Mouse (Mus musculus) frontal cortex, adult 2 months (tissue): Measurements from ENCODE around the gene 4930432M17Rik. TPM values are rescaled to one million over a fixed set of nuclear protein-coding genes. Genes with fewer than 3 reads are reported as not detected.
A peak's percentile ranks its signal among the peaks of the same experiment; 100 is the strongest.

Experiments
- DNase-seq, 2 experiments: peaks; one replicate each; pipeline ENCODE4 v3.0.0; 2022; ENCODE audit warnings: low spot score in 1 of 2; ENCODE audit errors: extremely low spot score in 1 of 2
- polyA plus RNA-seq: library from polyadenylated mRNA; depleted of rRNA; stranded (reverse); fragments of >200 nt; gene quantifications from 2 replicates; pipeline ENCODE4 v1.2.3, GENCODE M21; 2012

Gene 4930432M17Rik
- polyA plus RNA-seq, 1 experiment = not detected

GRCm38 (mm10) chr3:121663470-121663847, 7.1 kb upstream of the 4930432M17Rik start:
- DNase-seq = no peak

- no peak for DNase-seq
These were observed 1.7 kb downstream of the 4930432M17Rik start for GRCm38 (mm10) chr3:121672135-121672790.

- no peak for DNase-seq
These were observed 8.4 kb downstream of the 4930432M17Rik start for GRCm38 (mm10) chr3:121678935-121679334.

DNA sequence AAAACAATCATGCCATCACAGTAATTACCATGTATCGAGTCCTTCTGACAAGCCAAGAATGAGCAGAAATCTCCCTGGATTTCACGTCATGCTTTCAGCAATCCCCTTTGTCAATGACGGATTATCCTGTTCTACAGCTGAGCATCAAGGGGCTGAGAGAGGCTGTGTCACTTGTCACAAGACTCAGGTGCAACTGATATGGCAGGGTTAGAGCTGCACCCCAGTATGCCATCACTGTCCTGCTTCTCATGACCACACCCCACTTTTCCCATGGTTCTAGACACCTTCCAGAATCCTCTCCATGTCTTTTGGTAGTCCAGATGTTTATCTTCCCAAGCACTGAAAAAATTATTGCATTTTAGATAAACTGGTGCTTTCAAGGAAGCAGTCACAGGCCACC, 8.9 kb downstream of the 4930432M17Rik start:
- no peak for DNase-seq

- no peak for DNase-seq
These were observed 9.6 kb downstream of the 4930432M17Rik start for GRCm38 (mm10) chr3:121680187-121680586.

DNA sequence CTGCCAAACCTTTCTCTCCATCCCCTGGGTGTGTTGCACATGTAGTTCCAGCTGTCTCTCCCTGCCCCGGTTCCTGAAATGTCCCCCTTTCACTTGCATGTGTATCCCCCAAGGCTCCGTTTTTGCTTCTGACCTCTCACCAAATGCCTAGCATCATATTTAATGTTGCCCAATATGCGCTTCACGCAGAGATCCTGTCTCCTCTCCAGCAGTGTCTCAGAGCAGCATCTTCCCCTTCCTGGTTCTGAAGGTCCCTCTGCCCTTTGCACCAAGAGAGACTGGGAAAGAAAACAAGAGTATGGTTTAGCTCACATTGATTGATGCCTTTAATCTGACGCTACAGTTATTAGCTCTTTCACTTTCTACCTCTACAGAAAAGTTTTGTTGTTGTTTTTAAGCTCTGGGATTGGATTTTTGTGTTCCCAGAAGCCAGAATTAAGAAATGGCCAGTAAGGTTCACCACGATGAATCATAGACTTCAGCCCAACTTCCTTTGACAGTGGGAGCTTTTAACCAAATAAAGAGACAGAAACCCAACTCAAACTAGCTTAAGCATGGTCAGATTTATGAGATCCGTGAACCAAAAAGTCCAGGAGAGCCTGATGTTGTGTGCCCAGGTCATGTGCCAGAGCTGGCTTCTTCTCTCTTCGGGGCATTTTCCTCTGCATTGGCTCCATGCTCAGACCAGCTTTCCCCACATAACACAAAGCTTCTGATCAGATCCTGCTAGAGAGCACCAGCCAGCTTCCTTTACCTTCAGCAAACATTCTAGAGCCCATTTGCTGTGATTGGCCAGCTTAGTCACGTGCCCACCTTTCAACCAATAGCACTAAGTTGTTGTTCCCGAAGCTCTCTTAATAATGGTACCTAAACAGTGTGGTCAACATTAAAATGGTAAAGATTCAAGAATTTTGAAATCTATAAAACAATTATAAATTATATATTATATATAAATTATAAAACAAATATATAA, 12.2 kb downstream of the 4930432M17Rik start:
- DNase-seq = no peak

GRCm38 (mm10) chr3:121684552-121684951, 14.0 kb downstream of the 4930432M17Rik start:
- no peak for DNase-seq

GRCm38 (mm10) chr3:121684963-121685362, 14.4 kb downstream of the 4930432M17Rik start:
- DNase-seq = no peak

- DNase-seq = no peak
These were observed 15.4 kb downstream of the 4930432M17Rik start for GRCm38 (mm10) chr3:121685985-121686384.

DNA sequence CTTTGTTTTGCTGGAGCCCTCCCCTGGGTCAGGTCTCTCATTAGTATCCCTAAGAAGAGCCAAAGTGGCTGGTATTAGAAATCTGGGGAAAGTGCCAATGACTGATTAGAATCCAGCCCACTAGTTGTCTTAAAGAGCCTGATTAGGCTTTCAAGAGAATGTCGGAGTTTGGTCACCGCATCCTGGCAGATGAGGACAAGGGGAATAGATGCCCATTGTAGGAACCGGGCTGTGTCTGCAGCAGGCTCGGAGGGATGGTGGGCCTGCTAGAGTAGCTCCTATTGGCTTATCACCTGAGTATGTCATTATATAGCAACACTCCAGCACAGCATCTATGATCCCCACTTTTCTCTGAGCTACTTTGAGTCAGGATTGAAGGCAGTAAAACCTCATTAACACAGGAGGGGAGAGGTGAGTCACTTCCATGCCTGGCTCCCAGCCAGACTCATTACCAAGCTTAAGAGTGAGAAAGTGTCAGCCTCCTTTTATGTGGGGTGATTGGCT, 15.9 kb downstream of the 4930432M17Rik start:
- peak; percentile 20 to 61 for DNase-seq

GRCm38 (mm10) chr3:121687741-121688140, 17.2 kb downstream of the 4930432M17Rik start:
- DNase-seq = no peak

DNA sequence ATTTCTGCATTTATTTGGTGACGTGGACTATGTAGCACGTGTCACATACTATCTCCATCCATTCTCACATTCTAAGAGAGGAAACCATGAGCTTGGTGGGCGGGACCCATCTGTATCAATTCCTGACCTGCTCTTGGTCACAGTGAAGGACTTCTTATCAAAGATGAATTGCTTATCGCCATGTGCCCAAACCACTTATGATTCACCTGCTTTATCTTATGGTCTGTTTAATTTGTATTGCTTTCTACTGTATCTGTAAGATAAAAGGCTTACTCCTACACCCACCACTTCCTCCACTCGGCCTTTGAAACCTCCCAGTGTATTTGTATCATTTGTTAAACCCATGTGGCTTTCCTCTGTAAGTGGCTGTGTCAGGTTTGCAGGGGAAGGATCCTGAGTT, 18.5 kb downstream of the 4930432M17Rik start:
- no peak for DNase-seq

- DNase-seq = no peak
These were observed 19.1 kb downstream of the 4930432M17Rik start for GRCm38 (mm10) chr3:121689697-121690096.

- no peak for DNase-seq
These were observed 22.6 kb downstream of the 4930432M17Rik start for GRCm38 (mm10) chr3:121693001-121693730.

DNA sequence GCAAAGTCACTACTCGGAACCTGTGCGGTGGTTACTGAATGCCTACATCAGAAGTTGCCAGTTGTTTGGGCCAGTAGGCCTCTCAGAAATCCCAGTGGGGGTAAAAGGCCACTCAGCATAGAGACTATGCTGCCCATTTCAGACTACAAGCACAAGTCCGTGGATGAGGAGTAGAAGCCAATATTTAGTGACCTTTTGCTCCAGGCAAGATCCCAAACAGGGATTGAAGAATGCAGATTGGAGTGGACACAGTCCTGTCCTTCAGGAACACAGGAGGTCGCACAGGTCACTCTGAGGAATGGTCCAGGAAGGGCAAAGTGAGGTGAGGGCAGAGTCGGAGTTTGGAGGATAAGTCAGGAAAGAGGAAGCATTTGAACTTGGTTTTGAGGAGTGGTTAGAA, 23.2 kb downstream of the 4930432M17Rik start:
- DNase-seq = no peak

DNA sequence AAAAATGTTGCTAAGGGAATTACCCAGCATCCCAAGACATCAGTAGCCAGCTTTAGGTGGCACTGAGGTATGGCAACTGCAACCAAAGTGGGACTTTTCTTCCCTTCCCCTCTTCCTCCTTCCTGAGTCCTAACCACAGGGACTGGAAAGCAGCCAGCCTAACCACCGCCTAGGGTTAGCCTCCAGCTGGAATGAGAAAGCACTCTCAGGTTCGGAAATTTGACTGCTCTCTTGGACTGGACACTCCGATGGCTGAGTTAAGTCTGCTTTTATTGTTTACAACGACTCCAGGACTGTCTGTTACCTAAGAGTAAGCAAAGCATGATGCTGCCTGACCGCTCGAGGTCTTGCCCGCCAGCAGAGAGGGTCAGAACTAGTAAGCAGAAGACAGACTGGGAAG, 26.6 kb downstream of the 4930432M17Rik start:
- no peak for DNase-seq

GRCm38 (mm10) chr3:121699401-121699800, 28.8 kb downstream of the 4930432M17Rik start:
- no peak for DNase-seq

DNA sequence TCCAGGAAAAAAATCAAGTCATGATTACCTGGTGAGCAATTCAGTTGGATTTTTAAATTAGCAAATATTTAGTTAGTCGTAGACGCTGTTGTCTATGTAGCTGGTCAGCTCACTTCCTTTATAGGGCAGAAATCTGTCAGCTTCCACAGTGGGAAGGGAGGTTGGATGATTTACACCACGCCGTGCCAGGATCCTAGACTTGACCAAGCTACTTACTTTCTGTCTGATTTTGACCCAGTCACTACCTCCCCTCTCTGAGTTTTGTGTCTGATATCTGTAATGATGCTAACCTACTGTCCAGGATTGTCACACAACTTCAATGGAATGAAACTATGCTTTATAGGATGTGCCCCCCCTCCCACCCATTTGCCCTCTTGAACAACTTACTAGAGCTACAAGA, 29.3 kb downstream of the 4930432M17Rik start:
- no peak for DNase-seq

- peak in 1 of 2 experiments; percentile 55 for DNase-seq
These were observed 29.9 kb downstream of the 4930432M17Rik start for GRCm38 (mm10) chr3:121700364-121700952.

DNA sequence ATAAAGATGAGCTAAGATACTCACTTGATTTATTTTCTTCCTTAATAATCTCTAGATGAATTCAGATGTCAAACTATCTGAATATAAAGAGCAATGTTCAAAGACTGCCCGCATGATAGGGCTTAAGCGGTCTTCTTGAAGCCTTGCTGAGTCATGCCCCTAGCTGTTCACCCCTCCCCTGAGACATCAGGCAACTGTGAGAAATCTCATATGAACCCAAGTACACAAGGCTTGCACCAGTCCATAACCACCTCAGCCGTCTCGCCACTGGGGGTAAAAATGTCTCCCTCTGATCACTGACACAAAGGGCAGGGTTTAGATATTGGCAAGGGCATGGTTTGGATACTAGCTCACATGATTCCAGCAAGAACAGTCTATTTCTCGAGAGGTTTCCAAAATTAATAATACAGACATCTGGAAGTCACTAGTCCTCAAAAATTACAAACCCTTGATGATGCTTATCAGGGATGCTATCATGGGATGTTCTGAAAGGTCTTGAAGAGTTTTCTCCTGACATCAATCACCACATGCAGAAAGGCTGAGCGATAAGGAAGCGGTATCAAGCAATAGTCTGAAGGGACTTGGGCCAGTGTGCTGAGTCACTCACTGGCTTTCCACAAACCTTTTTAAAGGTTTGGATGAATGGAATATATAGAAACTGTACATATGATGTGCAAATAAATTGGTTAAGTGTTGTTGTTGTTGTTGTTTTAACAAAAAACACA, 32.8 kb downstream of the 4930432M17Rik start:
- DNase-seq = no peak
